Mouse (Mus musculus) erythroblast, embryonic 14.5 days (primary cell): ENCODE data around the gene Defb28.

ENCODE experiments used
- GATA1 ChIP-seq: IDR thresholded peaks from 2 replicates; pipeline ENCODE4 v1.6.1; 2012; ENCODE audit warnings: low read length, inconsistent platforms, mixed read lengths
- TAL1 ChIP-seq: IDR thresholded peaks from 3 replicates; pipeline ENCODE4 v1.6.1; 2012; ENCODE audit warnings: low read length, inconsistent platforms, mixed read lengths

DNA sequence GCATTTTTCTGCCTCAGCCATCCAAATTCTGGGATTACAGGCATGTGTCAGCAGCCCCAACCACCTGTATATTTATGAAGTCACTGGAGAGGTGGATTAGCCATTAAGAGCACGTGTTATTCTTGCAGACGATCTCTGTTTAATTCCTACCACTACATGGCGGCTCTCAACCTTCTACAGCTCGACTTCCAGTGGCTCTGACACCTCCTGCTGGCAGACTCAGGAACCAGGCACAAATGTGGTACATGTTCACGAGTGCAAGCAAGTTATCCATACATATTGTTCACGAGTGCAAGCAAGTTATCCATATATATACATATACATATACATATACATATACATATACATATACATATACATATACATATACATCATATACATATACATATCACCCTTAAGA, 24.9 kb upstream of the Defb28 start:
- TF ChIP-seq GATA1 (no peak), TAL1 (no peak)
